Mouse (Mus musculus) left cerebral cortex, postnatal 10 days (tissue): ENCODE measurements around the gene Tgfbr3l. TPM values are rescaled to one million over a fixed set of nuclear protein-coding genes. Genes with fewer than 3 reads are reported as not detected.

ENCODE experiments used
- DNase-seq, 2 experiments: peaks; one replicate each; pipeline ENCODE4 v3.0.0; 2021 to 2022; ENCODE audit warnings: low spot score in 2 of 2, mixed read lengths in 1 of 2; ENCODE audit errors: extremely low spot score in 1 of 2
- intact Hi-C: fragments of 180-260 bp; cut with DNase I; formaldehyde crosslinking; loops from one replicate; pipeline ENCODE4 v1.15.1; 2025
- total RNA-seq, 2 experiments: library from RNA; stranded (reverse); gene quantifications; 2 replicates each; pipeline ENCODE4 v1.2.3; 2021

Tgfbr3l gene
- total RNA-seq, 2 experiments from 2014 or later, result 8.6 to 8.9 TPM

DNA sequence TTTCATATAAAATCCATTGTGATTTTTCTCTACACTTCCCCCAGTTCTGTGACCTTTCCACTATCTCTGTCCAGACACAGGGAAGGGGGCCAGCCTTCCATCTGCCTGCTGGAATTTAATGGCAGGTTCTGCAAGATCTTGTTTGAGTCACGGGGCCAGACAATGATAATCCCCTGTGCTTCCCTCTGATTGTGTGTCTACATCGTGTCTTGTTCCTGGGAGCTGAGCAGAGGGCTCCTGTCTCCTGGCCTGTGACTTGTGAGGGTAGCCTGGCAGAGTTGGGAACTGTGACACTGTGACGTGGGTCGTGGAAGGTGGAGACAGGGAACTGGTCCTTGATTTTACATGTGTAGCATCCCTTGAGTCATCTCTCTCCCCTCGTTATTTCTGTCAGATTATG, 18.2 kb upstream of the Tgfbr3l start:
- intact Hi-C loops, result no loop called here

DNA sequence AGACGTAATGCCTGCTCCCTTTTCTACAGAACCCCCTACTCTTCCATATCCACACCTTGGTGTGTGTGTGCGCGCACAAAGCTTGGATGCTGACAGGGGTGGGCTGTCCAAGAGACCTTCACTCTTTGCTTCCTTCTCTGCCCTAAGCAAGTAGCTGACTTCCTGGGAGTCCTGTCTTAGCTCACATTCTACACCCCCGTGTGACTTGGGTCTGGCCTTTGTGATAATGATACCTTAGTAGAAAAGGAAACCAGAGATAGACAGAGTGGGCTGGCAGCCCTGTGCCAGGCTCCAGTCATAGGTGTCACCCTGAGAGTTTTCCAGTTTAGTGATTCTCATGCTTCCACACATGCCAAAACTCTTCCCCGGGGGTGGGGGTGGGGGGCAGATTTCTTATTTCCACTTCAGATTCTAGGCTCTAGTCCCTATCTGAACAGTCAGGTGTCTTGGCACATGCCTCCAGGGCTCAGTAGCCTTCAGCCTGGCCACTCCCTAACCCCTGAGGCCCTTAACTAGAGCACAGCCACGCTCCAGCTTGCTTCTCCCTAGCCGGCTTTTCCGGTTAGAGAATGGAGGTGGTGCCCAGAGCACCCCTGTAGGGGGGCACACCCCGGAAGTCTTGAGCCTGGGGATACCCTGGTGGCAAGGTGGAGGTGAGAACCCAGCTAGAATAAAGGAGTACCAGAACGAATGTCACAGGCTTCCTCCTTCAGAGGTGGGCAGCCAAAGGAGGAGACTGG, 17.2 kb upstream of the Tgfbr3l start:
- intact Hi-C loops, result no loop called here
- no peak for DNase-seq

More for the DNA sequence above, 18.2 kb upstream of the Tgfbr3l start:
- DNase-seq, result no peak

DNA sequence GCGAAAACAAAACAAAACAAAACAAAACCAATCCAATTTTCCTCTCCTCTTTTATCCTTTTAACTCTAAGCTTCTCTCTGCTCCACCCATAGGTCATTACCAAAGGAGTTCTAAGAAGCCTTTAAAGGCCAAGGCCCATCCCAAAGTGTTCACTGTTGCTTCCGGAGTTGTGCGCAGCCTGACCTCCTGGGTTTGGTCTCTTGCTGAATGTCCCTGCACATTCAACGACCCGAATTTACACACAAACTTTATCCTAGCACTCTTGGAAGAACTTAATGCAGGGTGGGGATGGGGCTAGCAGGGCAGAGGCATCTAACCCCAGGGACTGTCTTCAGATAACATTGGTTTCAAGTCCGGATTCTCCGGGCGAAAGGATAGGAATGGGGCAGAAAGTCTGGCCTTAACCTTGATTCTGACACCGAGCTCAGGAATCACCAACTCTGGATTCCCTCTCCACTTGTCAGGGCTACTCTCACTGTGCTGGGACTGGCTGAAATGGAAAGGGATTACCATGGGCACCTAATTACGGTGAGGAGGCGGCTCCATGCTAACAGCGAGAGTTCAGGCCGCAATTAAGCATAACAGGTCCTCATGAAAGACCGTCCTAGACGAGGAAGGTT, 10.1 kb upstream of the Tgfbr3l start:
- intact Hi-C loops, result no loop called here
- no peak for DNase-seq

- intact Hi-C loops, result no loop called here
- peak; percentile 100 for DNase-seq
Measured at GRCm38 (mm10) chr8:4238434-4239192, 9.4 kb upstream of the Tgfbr3l start, which contains the start of the genes Map2k7 and Gm49320. Gene Map2k7 (plus strand): TSS chr8:4238740. Gene Gm49320 (plus strand): TSS chr8:4238865.

DNA sequence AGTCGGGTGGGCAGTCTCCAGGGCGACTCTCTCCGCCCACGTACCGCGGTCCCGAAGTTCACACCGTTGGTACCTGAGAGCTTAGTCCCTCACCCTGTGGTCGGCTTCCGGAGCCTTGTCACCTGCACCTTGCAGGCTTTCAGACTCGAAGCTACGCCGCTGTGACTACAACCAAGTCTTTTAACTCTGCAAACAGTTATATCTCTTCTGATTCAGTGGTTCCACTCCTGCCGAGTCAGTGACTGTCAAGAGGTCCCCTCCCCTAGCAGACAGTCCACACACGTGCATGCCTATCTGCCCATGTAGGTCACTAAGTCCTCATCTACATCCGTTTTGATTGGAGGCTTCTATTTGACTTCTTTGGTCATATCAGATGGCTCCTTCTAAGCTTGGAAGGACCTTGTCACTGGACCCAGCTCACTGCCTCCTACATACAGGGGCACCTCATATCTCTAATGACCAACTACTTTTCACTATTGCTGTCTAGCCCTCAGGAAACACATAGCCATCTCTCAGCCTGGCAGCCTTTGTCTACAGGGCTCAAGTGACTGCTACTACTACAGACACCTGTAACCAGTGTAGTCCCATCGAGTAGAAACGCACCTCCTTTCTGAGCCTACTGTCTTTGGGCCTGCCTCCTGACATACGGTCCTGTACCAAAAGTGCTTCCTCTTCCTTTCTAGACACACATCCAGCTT, 8.7 kb upstream of the Tgfbr3l start:
- DNase-seq, result no peak
- intact Hi-C loops, result no loop called here

- intact Hi-C loops, result no loop called here
- DNase-seq, result no peak
Measured at GRCm38 (mm10) chr8:4245061-4245460, 3.0 kb upstream of the Tgfbr3l start.

DNA sequence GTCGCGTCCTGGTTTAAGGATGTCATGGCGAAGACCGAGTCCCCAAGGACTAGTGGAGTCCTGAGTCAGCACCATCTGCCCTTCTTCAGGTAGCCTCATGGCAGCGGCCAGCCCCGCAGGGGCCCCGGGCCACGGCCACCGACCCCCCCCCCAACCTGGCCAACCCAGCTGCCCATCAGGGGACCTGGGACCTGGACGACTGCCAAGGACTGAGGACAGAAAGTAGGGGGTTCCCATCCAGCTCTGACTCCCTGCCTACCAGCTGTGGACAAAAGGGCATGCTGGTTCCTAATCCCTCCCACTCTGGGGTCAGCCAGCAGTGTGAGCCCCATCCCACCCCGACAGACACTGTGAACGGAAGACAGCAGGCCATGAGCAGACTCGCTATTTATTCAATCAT, 2.3 kb upstream of the Tgfbr3l start:
- intact Hi-C loops, result no loop called here
- no peak for DNase-seq

DNA sequence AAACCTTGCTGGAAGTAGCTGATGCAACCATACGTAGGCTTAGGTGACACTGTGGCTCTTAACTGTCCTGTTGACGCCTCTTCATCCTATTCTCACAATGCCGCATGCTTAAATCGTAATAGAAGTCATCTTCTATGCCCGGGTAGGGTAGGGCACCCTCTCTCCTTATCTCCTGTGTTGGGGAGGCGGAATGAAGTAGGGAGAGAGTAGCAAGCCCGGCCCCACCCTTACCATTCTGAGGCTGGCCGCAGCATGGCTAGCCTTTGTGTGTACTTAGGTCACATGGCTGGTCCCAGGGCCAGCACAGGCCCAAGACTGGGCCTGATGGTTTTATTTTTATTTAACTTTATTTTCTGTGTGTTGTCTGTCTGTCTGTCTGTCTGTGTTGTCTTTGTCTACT, 773 bp upstream of the Tgfbr3l start:
- intact Hi-C loops, result no loop called here
- no peak for DNase-seq

- intact Hi-C loops, result no loop called here
- DNase-seq, result no peak
Measured at GRCm38 (mm10) chr8:4249213-4249612, 1.2 kb downstream of the Tgfbr3l start.

DNA sequence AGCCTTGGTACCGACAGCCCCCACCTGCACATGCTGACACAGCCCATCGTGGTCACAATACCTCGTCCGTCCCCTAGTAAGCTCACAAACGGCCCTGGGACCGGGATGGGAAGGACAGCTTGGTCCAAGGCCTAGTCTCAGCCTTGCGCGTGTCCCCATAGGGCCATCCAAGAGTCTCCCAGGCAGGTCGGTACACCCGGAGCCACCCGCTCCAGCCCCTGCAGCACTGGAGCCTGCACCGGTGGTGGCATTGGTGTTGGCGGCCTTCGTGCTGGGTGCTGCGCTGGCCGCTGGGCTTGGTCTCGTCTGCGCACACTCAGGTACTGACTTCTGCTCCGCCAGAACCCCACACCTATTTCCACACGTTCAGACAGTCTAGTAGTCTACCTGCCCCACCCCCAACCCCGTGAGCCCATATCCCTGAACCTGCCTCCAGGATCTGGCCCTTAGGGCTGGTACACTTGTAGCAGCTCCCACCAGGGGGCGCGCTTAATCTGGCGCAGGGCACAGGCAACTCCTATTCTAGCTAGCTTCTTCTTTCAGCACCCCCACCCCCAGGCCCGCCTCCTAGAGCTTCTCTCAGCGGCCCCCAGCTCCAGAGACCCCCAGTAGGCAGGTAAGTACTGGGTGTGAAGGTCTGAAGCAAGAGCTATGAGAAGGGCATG, 2.4 kb downstream of the Tgfbr3l start:
- DNase-seq, result peak; percentile 81 to 92
- intact Hi-C loops, result loop anchor here (5.0 to 10.0 kb wide), 2 partner anchors 72 to 334 kb away; no protein-coding TSS in a partner anchor

DNA sequence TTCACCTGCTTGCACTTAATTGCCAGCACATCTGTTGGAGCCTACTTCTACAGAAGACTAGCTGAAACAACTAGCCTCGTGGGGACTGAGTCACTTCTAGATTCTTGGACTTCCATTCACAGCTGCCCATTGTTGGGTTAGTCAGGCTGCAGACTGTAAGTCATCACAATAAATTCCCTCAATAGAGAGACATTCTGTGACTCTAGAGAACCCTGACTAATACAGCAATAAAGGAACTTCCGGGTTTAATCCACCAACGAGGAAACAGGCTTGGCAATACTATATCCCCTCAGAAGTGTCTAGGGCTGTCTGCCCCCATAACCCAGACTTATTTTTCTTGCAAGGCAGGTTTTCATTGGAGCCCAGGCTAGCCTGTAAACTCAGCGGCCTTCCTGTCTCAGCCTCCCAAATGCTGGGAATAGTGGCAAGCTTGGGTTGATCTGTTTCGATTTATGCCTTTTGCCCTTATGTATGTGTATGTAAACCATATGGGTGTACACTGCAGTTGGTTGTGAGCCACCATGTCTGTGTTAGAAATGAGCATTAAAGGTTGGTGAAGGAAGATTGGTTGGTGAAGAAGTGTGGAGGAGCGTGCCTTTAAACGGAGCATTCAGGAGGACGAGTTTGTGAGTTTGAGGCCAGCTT, 4.2 kb downstream of the Tgfbr3l start:
- DNase-seq, result no peak
- intact Hi-C loops, result loop anchor here (5.0 to 10.0 kb wide), 2 partner anchors 70 to 333 kb away; no protein-coding TSS in a partner anchor

DNA sequence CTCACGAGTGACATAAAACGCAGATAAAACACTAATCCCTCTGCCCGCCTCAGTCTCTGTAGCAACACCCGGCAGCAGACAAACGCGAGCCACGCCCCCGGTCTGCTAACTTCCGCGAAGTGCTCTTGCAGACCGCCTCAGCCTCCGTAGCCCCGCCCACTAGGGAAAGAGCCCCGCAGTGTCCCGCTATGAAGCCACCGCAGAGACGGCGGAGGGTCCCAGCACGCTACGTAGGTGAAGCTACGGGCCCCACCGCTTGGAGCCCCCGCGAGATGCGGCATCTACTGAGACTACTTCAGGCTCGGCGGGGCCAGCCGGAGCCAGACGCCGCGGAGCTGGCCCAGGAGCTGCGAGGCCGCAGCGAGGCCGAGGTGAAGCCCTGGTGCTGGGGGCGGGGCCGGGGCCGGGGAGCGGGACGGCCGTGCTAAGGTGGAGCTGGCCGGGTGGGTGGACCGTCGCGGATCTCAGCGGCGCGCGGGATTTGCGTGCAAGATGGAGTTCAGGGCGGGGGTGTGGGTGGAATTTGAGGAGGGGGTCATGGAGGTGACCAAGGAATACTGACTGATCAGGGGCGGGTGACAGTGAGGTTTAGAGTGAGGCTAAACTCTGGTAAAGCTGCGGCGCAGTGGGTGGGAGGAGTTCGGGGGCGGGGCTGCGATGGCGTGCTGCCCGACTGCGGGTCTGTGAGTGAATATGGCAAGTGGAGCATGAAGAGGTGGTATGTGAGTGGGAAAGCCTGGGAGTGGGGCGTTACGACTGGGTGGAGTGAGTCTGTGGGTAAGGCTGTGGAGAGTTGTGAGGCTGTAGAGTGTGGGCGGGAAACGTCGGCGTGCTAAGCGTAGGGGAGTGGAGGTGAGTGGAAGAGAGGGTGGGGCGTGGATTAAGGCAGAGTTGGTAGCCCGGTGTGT, 5.2 kb downstream of the Tgfbr3l start, which contains the start of gene Snapc2:
TSS of gene Snapc2 (plus strand) at position 147 of the 908 bp plus-strand sequence.
- DNase-seq, result peak; percentile 91 to 99
- intact Hi-C loops, result loop anchor here (5.0 to 10.0 kb wide), 2 partner anchors 69 to 332 kb away; no protein-coding TSS in a partner anchor

DNA sequence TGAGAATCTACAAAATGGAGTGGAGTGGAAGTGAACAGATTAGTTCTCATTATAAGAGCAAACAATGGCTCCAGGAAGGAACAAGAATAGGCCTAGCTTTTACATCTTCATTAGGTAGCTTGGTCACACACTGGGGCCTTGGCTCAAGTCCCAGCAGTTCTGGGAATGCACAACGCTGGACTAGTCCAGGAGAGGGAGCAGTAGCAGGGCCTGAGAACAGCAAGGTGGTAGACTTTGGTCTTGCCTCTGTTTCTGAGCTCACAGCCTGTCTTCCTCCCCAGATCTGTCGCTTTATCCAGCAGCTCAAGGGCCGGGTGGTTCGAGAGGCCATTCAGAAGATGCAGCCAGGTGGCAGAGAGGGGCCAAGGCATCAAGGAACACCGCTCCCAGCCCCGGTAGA, 6.0 kb downstream of the Tgfbr3l start:
- intact Hi-C loops, result loop anchor here (5.0 to 10.0 kb wide), 2 partner anchors 68 to 331 kb away; no protein-coding TSS in a partner anchor
- peak; percentile 74 to 86 for DNase-seq

GRCm38 (mm10) chr8:4255471-4255870, 7.5 kb downstream of the Tgfbr3l start:
- intact Hi-C loops, result loop anchor here (10.0 kb wide), 1 partner anchor 329 kb away; no protein-coding TSS in a partner anchor
- DNase-seq, result peak in 1 of 2 experiments; percentile 27

DNA sequence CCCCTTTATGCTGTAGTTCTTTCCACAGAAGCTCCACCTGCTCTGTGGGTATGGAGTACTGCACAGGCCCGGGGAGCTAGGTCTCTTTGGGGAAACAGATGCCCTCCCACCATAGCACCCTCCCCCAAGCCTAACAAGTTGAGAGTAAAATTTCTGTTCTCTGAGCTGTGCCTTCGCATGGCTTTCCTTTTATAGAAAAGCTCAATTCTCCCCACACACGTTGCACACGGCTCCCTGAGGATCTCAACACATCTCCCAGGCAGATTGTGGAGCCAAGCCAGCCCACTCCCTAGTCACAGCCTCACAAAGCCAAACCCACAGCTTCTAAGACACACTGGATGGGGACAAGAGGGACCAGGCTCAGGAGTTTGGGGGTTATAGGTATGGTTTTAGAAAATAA, 8.9 kb downstream of the Tgfbr3l start:
- intact Hi-C loops, result loop anchor here (10.0 kb wide), 1 partner anchor 328 kb away; no protein-coding TSS in a partner anchor

DNA sequence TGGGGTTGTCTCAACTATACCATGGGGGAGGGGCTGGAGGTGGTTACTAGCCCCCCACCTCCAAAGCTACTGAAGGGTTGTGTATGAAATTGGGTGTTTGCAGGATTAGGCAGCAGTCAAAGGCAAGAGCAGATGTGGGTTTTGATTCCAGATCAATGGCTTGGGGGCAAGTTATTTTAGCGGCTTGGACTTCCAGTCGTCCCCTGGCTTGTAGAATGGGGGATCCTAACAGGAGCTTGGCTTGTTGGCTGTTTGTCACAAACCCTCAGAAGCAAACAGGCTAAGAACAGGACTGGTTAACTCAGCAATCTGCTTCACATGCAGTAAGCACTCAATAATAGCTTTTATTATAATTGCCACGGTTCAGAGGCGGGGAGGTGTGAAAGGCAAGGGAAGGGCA, 9.3 kb downstream of the Tgfbr3l start:
- intact Hi-C loops, result loop anchor here (10.0 kb wide), 1 partner anchor 327 kb away; no protein-coding TSS in a partner anchor
- DNase-seq, result no peak

More for the DNA sequence above, 8.9 kb downstream of the Tgfbr3l start:
- peak; percentile 81 to 85 for DNase-seq
